Mouse (Mus musculus): Measurements from ENCODE around the gene Emid1. TPM values are rescaled to one million over a fixed set of nuclear protein-coding genes. Genes with fewer than 3 reads are reported as not detected.

The Emid1 gene
- not detected for total RNA-seq (2023)

GRCm38 (mm10) chr11:5151680-5152337 is at the start of gene Emid1:
Gene Emid1 (minus strand): TSS chr11:5152257.

GRCm38 (mm10) chr11:5098736-5099542 is 53.1 kb downstream of the Emid1 start, which contains the start of the genes Rhbdd3 and Ewsr1:
Gene Rhbdd3 (plus strand): TSS chr11:5098926.
Gene Ewsr1 (minus strand): TSS chr11:5099266.

GRCm38 (mm10) chr11:5065056-5065821 is 86.8 kb downstream of the Emid1 start, which contains the start of gene Gas2l1:
Gene Gas2l1 (minus strand): TSS chr11:5065327.

GRCm38 (mm10) chr11:5057856-5058641 is 94.0 kb downstream of the Emid1 start, which contains the start of gene Rasl10a:
Gene Rasl10a (plus strand): TSS chr11:5058128.

Other genes starting within 250 kb of the Emid1 start
- gene Nefh, start 204.2 kb downstream of the Emid1 start, total RNA-seq (2023), result not detected
- 10 to 100 TPM; 50.2 to 62.6 TPM for gene Ap1b1, start 165.4 kb downstream of the Emid1 start, total RNA-seq (2023)
- gene Rasl10a, start 94.1 kb downstream of the Emid1 start, total RNA-seq (2023), result not detected
- gene Gas2l1, start 86.9 kb downstream of the Emid1 start, total RNA-seq (2023), result 10 to 100 TPM; 28.8 to 33.1 TPM
- 10 to 100 TPM; 10.6 to 11.0 TPM for gene Rhbdd3, start 53.3 kb downstream of the Emid1 start, total RNA-seq (2023)
- gene Ewsr1, start 53.0 kb downstream of the Emid1 start, total RNA-seq (2023), result 100 to 1,000 TPM; 439 to 473 TPM
- 10 to 100 TPM; 15.9 to 16.8 TPM for gene Kremen1, start 109.3 kb upstream of the Emid1 start, total RNA-seq (2023)